Mouse (Mus musculus) neural tube, embryonic 11.5 days (tissue): ENCODE measurements around the gene Slc24a3. TPM values are rescaled to one million over a fixed set of nuclear protein-coding genes. Genes with fewer than 3 reads are reported as not detected.

ENCODE experiments used
- ATAC-seq: fragments of 200-750 bp; cut with Nextera tagmentation; 2 replicates; pipeline ENCODE4 v1.8.0; 2017; ENCODE audit warnings: moderate number of reproducible peaks, mild to moderate bottlenecking, moderate TSS enrichment, moderate library complexity; ENCODE audit not compliant: insufficient read depth, low FRiP score, low TSS enrichment
- DNase-seq: peaks from one replicate; pipeline ENCODE4 v3.0.0-alpha.2; 2015; ENCODE audit warnings: low spot score
- H3K27ac ChIP-seq: fragments of 300-500 bp; sonication (generic); 2 replicates; pipeline ENCODE4 v1.5.1; 2014; ENCODE audit warnings: low read depth, mild to moderate bottlenecking, low read length
- H3K27me3 ChIP-seq: fragments of 300-500 bp; sonication (generic); 2 replicates; pipeline ENCODE4 v1.6.1; 2014; ENCODE audit warnings: mild to moderate bottlenecking, low read length, mixed read lengths; ENCODE audit not compliant: control insufficient read depth, insufficient read depth
- H3K36me3 ChIP-seq: fragments of 300-500 bp; sonication (generic); 2 replicates; pipeline ENCODE4 v1.6.1; 2014; ENCODE audit warnings: mild to moderate bottlenecking, low read length, moderate library complexity, mixed read lengths; ENCODE audit not compliant: control insufficient read depth, insufficient read depth
- H3K4me1 ChIP-seq: fragments of 300-500 bp; sonication (generic); 2 replicates; pipeline ENCODE4 v1.6.1; 2014; ENCODE audit warnings: low read length, mixed read lengths; ENCODE audit not compliant: control insufficient read depth, insufficient read depth
- H3K4me2 ChIP-seq: fragments of 300-500 bp; sonication (generic); 2 replicates; pipeline ENCODE4 v1.6.1; 2014; ENCODE audit warnings: low read depth, mild to moderate bottlenecking, moderate library complexity
- H3K4me3 ChIP-seq: fragments of 300-500 bp; sonication (generic); 2 replicates; pipeline ENCODE4 v1.5.1; 2014; ENCODE audit warnings: low read depth, low read length
- H3K9ac ChIP-seq: fragments of 300-500 bp; sonication (generic); 2 replicates; pipeline ENCODE4 v1.6.1; 2014; ENCODE audit warnings: mild to moderate bottlenecking, low read length
- H3K9me3 ChIP-seq: fragments of 300-500 bp; sonication (generic); 2 replicates; pipeline ENCODE4 v1.6.1; 2016; ENCODE audit warnings: low read length; ENCODE audit not compliant: control insufficient read depth
- WGBS: fragments of 180-500 bp; shearing (Covaris S2); extraction: QIAGEN DNeasy Blood & Tissue Kit; methylation state at CpG from one replicate; pipeline ENCODE4 v1.1.7; 2014; 5-methylcytosine and 5-hydroxymethylcytosine counted together
- polyA plus RNA-seq: library from polyadenylated mRNA; unstranded; fragments of >200 nt; fragmentation: Nextera tagmentation; extraction: Ambion mirVana; gene quantifications from 2 replicates; pipeline ENCODE4 v1.2.1, GENCODE M21; 2014

Gene Slc24a3
- polyA plus RNA-seq, 1 experiment from 2014 or later = 6.2 TPM

DNA sequence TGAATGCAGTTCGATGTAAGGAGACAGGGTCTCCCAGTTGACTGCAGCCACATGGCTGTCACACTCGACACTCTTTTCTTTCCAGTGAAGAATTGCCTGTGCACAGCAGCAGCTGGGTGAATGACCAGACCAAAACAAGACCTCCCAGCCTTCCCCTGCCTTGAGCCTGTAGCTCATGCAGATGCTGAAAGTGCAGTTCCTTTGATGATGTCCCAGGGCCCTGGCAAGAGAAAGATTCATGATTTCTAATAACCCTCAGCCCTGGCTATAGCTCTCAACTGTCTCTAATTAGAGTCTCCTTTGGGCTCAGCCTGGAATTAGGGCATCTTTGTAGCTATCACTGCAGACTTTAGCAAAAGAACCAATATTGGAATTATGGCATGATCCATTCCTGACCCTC lies 312.1 kb downstream of the Slc24a3 start:
- Histone ChIP-seq H3K9me3 (no peaks in the 10 kb centered on the region), H3K27ac (no peak overlapping the region), H3K27me3 (no peaks in the 10 kb centered on the region), H3K4me2 (no peak overlapping the region), H3K4me3 (no peak overlapping the region), H3K9ac (no peak overlapping the region), H3K4me1 (no peaks in the 10 kb centered on the region), H3K36me3 (no peaks in the 10 kb centered on the region)
- WGBS = 50% methylated on average over 2 of the region's 2 CpGs
- ATAC-seq = no peak
- peak; percentile 9 for DNase-seq

DNA sequence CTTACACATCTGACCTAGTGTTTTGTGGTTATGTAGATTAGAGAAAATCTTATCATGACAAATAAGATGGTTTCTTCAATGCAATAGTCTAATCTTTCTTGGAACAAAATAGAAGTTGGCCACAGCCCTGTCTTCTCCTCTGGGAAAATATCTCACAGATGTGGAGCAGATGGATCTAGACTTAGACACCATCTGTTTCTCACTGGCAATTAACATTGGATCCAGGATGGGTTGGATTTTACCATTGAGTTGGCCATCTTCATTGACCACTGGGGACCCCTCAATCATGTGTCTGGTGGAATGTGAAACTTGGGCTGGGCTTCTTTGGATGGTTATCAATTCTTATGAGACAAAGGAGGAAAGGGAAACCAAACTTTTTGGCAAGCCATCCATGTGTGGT lies 332.7 kb downstream of the Slc24a3 start:
- ATAC-seq (no peak), DNase-seq (no peak)
- no peaks in the 10 kb centered on the region for H3K4me1 ChIP-seq
- H3K36me3 ChIP-seq = no peaks in the 10 kb centered on the region
- H3K4me2 ChIP-seq = no peak overlapping the region
- no peaks in the 10 kb centered on the region for H3K9me3 ChIP-seq
- H3K9ac ChIP-seq = no peak overlapping the region
- H3K4me3 ChIP-seq = no peak overlapping the region
- H3K27ac ChIP-seq = no peak overlapping the region
- no peaks in the 10 kb centered on the region for H3K27me3 ChIP-seq

DNA sequence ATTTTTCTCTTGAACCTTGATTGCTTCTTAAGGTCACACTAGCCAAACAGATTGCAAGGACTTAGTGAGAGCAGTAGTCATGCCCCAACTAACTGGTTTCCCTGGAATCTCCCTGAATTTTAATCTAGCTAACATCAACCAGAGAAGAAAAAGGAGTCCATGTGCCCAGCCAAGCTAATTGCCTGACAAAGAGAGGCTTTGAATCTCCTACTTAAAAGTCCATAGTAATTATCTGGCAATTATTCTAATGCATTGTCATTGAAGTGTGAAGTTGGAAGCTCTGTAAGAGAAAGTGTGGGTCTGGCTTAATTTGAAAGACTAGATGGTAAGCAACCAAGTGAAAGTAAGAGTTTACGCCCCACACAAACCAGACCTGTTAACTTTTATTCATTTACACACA lies 333.9 kb downstream of the Slc24a3 start:
- Histone ChIP-seq H3K4me1 (no peaks in the 10 kb centered on the region), H3K4me2 (no peak overlapping the region), H3K4me3 (no peak overlapping the region), H3K27ac (no peak overlapping the region), H3K36me3 (no peaks in the 10 kb centered on the region), H3K27me3 (no peaks in the 10 kb centered on the region), H3K9me3 (no peaks in the 10 kb centered on the region), H3K9ac (no peak overlapping the region)
- 79% methylated on average over 1 of the region's 1 CpGs for WGBS
- ATAC-seq (no peak), DNase-seq (no peak)

DNA sequence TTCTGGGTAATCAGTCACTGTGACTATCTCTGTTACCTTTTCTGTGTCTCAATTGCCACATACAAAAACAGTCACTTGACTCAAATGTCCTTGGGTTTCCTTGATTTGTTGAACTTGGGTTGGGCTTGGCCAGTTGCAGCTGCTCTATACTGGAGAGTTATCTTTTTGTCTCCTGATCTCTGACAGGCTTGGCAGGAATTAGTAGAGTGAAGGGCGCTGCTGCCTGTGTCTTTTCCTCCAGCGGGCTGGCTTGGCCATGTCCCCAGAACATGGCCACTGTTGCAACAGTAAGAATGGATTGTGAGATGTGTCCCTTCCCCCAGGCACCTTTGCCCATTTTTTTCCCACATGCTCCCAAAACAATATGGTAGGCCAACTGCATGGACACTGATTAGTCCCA lies 340.1 kb downstream of the Slc24a3 start:
- Histone ChIP-seq H3K36me3 (no peaks in the 10 kb centered on the region), H3K4me2 (no peak overlapping the region), H3K27ac (no peak overlapping the region), H3K27me3 (no peaks in the 10 kb centered on the region), H3K9ac (no peak overlapping the region), H3K9me3 (no peaks in the 10 kb centered on the region), H3K4me1 (no peaks in the 10 kb centered on the region), H3K4me3 (no peak overlapping the region)
- ATAC-seq = no peak
- 90% methylated on average over 2 of the region's 2 CpGs for WGBS
- DNase-seq = no peak

DNA sequence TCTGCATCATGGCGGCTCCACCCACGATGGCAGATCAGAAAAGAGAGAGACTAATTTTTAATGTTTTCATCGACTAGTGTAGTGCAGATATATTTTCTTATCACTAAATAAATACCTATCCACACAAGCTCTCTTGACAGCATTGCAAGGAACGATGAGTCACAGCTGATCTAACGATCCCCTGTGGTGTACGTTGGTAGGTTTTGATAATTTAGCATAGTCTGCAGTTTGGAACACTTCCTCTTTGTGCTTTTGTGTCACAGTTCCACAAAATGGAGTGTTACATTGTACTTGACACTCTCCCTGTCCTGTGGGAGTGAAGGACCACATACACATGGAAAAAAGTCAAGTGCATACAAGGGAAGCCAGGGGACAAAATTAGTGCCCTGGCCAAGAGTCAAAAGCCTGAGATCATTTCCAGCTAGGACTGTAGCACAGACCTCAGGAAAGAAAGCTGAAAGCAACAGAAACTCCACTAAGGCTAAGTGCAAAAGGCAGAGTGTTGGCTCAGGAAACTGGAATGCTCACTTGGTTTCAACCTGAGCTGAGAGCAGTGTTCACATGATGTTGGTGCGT lies 343.2 kb downstream of the Slc24a3 start:
- Histone ChIP-seq H3K4me3 (no peak overlapping the region), H3K36me3 (no peaks in the 10 kb centered on the region), H3K9me3 (no peaks in the 10 kb centered on the region), H3K27ac (no peak overlapping the region), H3K4me2 (no peak overlapping the region), H3K9ac (no peak overlapping the region), H3K4me1 (no peaks in the 10 kb centered on the region), H3K27me3 (no peaks in the 10 kb centered on the region)
- no peak for ATAC-seq
- WGBS = 91% methylated on average over 7 of the region's 7 CpGs
- no peak for DNase-seq

DNA sequence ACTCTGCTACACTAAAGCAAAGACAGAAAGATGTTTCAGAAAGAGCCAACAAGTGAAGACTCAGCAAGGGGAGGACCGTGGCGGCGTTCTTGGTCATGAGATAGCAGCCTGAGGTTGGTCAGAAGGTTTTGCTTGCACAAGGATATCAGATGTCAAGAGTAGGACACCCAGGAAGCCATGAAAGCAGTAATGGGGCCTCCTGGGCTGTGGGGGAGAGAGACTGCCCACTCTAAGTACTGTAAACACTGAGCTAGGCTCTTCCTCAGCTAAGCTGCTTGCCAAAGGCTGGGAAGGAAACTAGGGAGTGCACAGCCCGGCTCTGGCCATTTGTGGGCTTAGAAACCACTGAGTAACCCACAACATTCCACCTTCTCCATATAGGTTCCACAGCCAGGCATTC lies 348.4 kb downstream of the Slc24a3 start:
- DNase-seq = no peak

DNA sequence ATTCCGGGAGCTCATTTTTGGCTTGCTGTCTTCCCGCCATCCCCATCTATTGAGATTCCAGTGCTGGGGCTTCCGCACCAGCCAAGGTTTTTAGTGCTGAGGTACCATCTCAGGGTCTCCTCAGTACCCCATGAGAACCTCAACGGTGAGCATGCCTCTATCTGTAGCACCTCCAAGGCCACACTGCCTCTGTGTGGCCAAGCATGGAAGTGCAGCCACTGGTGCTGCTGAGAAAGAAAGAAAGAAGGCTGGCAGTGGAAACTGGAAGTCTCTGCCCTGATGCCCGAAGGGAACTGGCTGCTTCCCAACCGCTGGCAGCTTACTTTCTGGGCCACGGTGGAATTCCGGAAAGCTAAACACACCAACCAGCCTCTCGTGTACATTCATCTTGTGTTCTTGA lies 349.8 kb downstream of the Slc24a3 start:
- Histone ChIP-seq H3K4me3 (no peak overlapping the region), H3K4me2 (no peak overlapping the region), H3K36me3 (no peaks in the 10 kb centered on the region), H3K4me1 (no peaks in the 10 kb centered on the region), H3K27me3 (no peaks in the 10 kb centered on the region), H3K9ac (no peak overlapping the region), H3K9me3 (no peaks in the 10 kb centered on the region), H3K27ac (no peak overlapping the region)
- peak; percentile 83 for ATAC-seq
- peak; percentile 75 for DNase-seq
- 59% methylated on average over 9 of the region's 9 CpGs for WGBS

More for the DNA sequence above, 348.4 kb downstream of the Slc24a3 start:
- WGBS = 87% methylated on average over 4 of the region's 4 CpGs
- Histone ChIP-seq H3K4me1 (no peaks in the 10 kb centered on the region), H3K4me3 (no peak overlapping the region), H3K9me3 (no peaks in the 10 kb centered on the region), H3K27ac (no peak overlapping the region), H3K27me3 (no peaks in the 10 kb centered on the region), H3K4me2 (no peak overlapping the region), H3K36me3 (no peaks in the 10 kb centered on the region), H3K9ac (no peak overlapping the region)
- no peak for ATAC-seq

DNA sequence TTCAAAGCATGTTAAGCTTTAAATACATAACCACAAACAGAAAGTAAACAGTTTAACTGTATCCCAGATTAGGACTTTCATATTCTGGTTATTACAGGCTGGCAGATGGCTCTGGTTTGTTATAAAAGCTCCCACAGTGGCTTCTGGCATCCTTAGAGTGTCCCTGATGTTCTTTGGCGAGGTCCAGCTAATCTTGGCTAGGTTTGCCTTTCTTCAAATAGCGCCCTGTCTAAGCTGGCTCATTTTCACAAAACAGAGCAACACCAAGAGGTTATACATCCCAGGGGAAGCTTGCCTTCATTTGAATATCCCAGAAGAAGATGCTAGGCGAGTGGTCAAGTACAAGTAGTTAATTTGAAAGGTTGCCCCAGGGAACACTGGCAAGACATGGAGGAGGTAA lies 354.5 kb downstream of the Slc24a3 start:
- no peak for ATAC-seq
- no peak for DNase-seq
- 75% methylated on average over 3 of the region's 3 CpGs for WGBS
- Histone ChIP-seq H3K27ac (no peak overlapping the region), H3K4me1 (no peaks in the 10 kb centered on the region), H3K4me2 (no peak overlapping the region), H3K27me3 (no peaks in the 10 kb centered on the region), H3K9me3 (no peaks in the 10 kb centered on the region), H3K36me3 (no peaks in the 10 kb centered on the region), H3K4me3 (no peak overlapping the region), H3K9ac (no peak overlapping the region)

DNA sequence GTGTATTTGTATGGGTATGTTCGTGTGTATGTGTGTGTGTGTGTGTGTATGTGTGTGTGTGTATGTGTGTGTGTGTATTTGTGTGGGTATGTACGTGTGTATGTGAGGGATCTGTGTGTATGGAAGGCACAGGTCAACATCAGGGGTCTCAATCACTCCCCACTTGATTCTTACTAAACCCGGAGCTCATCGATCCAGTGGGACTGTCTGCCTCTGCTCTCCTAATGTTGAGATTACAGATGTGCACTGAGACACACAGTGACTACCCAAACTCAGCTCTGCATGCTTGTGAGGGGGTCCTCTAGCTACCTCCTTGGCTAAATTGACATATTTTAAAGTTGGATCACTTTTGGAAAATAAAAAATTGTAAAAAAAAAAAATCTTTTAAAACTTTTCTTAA lies 355.8 kb downstream of the Slc24a3 start:
- no peak overlapping the region for H3K4me3 ChIP-seq
- H3K36me3 ChIP-seq = no peaks in the 10 kb centered on the region
- ATAC-seq (no peak), DNase-seq (no peak)
- no peak overlapping the region for H3K9ac ChIP-seq
- no peak overlapping the region for H3K4me2 ChIP-seq
- no peaks in the 10 kb centered on the region for H3K9me3 ChIP-seq
- H3K27me3 ChIP-seq = no peaks in the 10 kb centered on the region
- 86% methylated on average over 4 of the region's 4 CpGs for WGBS
- no peaks in the 10 kb centered on the region for H3K4me1 ChIP-seq
- H3K27ac ChIP-seq = no peak overlapping the region
